Mouse (Mus musculus): Measurements from ENCODE around the gene Apobec3. TPM values are rescaled to one million over a fixed set of nuclear protein-coding genes. Genes with fewer than 3 reads are reported as not detected.
"Not testable (repeated sequence)": the region's sequence is repeated elsewhere in the genome, so short reads cannot be mapped to it uniquely, and the experiment has no call there.

The Apobec3 gene
- polyA plus RNA-seq, 1 experiment from 2014 or later = 15.3 TPM

- WGBS = 68% methylated on average over 6 of the region's 6 CpGs
- Histone ChIP-seq H3K27ac (peak overlapping the region; percentile 78), H3K4me2 (peak overlapping the region; percentile 13; the same call in 1 of the 2 replicates), H3K4me1 (peaks cover 26% of the 10 kb centered on the region), H3K9ac (no peak overlapping the region), H3K36me3 (no peaks in the 10 kb centered on the region), H3K4me3 (no peak overlapping the region), H3K27me3 (no peaks in the 10 kb centered on the region), H3K9me3 (no peaks in the 10 kb centered on the region)
- ATAC-seq (ENCODE audit: insufficient number of reproducible peaks, low FRiP score, low TSS enrichment, low read depth) = no peak
Measured at GRCm38 (mm10) chr15:79878725-79879136, 12.7 kb upstream of the Apobec3 start.

- H3K4me3 ChIP-seq = no peak overlapping the region
- no peaks in the 10 kb centered on the region for H3K27me3 ChIP-seq
- H3K36me3 ChIP-seq = no peaks in the 10 kb centered on the region
- peak overlapping the region; percentile 78 for H3K27ac ChIP-seq
- H3K9ac ChIP-seq = no peak overlapping the region
- peak; percentile 55; the same call in 1 of the 2 replicates for ATAC-seq (ENCODE audit: insufficient number of reproducible peaks, low FRiP score, low TSS enrichment, low read depth)
- no peaks in the 10 kb centered on the region for H3K9me3 ChIP-seq
- H3K4me2 ChIP-seq = peak overlapping the region; percentile 13; the same call in 1 of the 2 replicates
- 28% methylated on average over 13 of the region's 13 CpGs for WGBS
- peaks cover 26% of the 10 kb centered on the region for H3K4me1 ChIP-seq
Measured at GRCm38 (mm10) chr15:79879319-79879718, 12.1 kb upstream of the Apobec3 start.

- Histone ChIP-seq H3K9me3 (no peaks in the 10 kb centered on the region), H3K27me3 (no peaks in the 10 kb centered on the region), H3K4me3 (no peak overlapping the region), H3K27ac (no peak overlapping the region), H3K36me3 (no peaks in the 10 kb centered on the region), H3K9ac (no peak overlapping the region), H3K4me2 (no peak overlapping the region), H3K4me1 (peaks cover 26% of the 10 kb centered on the region)
- 66% methylated on average over 3 of the region's 3 CpGs for WGBS
- ATAC-seq (ENCODE audit: insufficient number of reproducible peaks, low FRiP score, low TSS enrichment, low read depth) = no peak
Measured at GRCm38 (mm10) chr15:79880477-79880876, 11.0 kb upstream of the Apobec3 start.

- H3K4me3 ChIP-seq = peak overlapping the region; percentile 50
- no peaks in the 10 kb centered on the region for H3K9me3 ChIP-seq
- peak overlapping the region; percentile 84 for H3K27ac ChIP-seq
- peak overlapping the region; percentile 57 for H3K4me2 ChIP-seq
- no peaks in the 10 kb centered on the region for H3K36me3 ChIP-seq
- peaks cover 26% of the 10 kb centered on the region for H3K4me1 ChIP-seq
- no peak overlapping the region for H3K9ac ChIP-seq
- 24% methylated on average over 19 of the region's 19 CpGs for WGBS
- no peaks in the 10 kb centered on the region for H3K27me3 ChIP-seq
- no peak for ATAC-seq (ENCODE audit: insufficient number of reproducible peaks, low FRiP score, low TSS enrichment, low read depth)
Measured at GRCm38 (mm10) chr15:79882623-79883267, 8.7 kb upstream of the Apobec3 start.

DNA sequence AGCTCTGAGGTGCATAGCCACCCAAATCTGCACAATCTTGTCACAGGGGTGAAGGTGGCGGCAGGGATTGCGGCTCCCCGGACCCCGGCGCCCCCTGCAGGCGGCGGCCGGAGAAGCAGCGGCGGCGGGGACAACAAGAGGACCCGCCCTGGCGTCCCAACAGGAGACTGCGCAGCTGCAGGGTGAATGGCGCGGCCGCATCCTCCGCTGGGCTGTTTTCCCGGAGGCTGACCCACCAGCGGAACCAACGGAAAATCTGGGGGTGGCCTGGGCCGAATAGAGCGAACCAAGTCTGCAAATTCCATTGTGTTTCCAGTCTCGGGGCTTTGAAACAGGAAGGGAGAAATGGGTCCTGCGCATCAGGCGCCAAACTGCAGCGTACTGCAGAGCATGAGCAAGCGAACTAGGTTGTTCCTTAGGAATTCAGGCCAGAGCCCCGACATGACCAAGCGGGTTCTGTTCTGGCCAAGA, 8.1 kb upstream of the Apobec3 start:
- peak overlapping the region; percentile 57 for H3K4me2 ChIP-seq
- under 1% methylated on average over 30 of the region's 30 CpGs for WGBS
- H3K27ac ChIP-seq = peak overlapping the region; percentile 84
- H3K4me1 ChIP-seq = peaks cover 26% of the 10 kb centered on the region
- no peaks in the 10 kb centered on the region for H3K9me3 ChIP-seq
- peak; percentile 86 for ATAC-seq (ENCODE audit: insufficient number of reproducible peaks, low FRiP score, low TSS enrichment, low read depth)
- H3K36me3 ChIP-seq = no peaks in the 10 kb centered on the region
- H3K27me3 ChIP-seq = no peaks in the 10 kb centered on the region
- peak overlapping the region; percentile 50 for H3K4me3 ChIP-seq
- H3K9ac ChIP-seq = peak overlapping the region; percentile 27; the same call in 1 of the 2 replicates

- H3K4me3 ChIP-seq = no peak overlapping the region
- 71% methylated on average over 5 of the region's 5 CpGs for WGBS
- no peak overlapping the region for H3K4me2 ChIP-seq
- no peaks in the 10 kb centered on the region for H3K36me3 ChIP-seq
- H3K27me3 ChIP-seq = no peaks in the 10 kb centered on the region; the same call in 1 of the 2 replicates
- peaks cover 15% of the 10 kb centered on the region for H3K4me1 ChIP-seq
- H3K9ac ChIP-seq = no peak overlapping the region
- H3K9me3 ChIP-seq = no peaks in the 10 kb centered on the region
- H3K27ac ChIP-seq = no peak overlapping the region
- ATAC-seq (ENCODE audit: insufficient number of reproducible peaks, low FRiP score, low TSS enrichment, low read depth) = no peak
Measured at GRCm38 (mm10) chr15:79884820-79885219, 6.6 kb upstream of the Apobec3 start.

DNA sequence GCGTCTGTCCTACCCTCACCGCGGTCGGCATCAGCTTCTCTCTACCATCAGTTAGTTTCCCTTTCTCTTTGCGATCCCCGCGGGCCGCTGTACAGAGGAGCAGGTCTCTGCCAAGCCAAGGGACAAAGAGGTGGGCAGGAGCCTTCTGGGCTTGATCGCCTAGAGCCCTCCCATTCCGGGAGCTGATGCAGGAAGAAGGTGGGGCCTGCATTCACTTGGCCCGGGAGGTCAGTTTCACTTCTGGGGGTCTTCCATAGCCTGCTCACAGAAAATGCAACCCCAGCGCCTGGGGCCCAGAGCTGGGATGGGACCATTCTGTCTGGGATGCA, 718 bp downstream of the Apobec3 start:
- Histone ChIP-seq H3K27ac (peak overlapping the region; percentile 51), H3K4me2 (peak overlapping the region; percentile 45), H3K4me1 (peaks cover 19% of the 10 kb centered on the region), H3K4me3 (peak overlapping the region; percentile 43), H3K36me3 (no peaks in the 10 kb centered on the region), H3K27me3 (peaks cover 4% of the 10 kb centered on the region; the same call in 1 of the 2 replicates), H3K9me3 (no peaks in the 10 kb centered on the region), H3K9ac (peak overlapping the region; percentile 14; the same call in 1 of the 2 replicates)
- under 1% methylated on average over 12 of the region's 12 CpGs for WGBS
- ATAC-seq (ENCODE audit: insufficient number of reproducible peaks, low FRiP score, low TSS enrichment, low read depth) = peak; percentile 67; the same call in 1 of the 2 replicates

DNA sequence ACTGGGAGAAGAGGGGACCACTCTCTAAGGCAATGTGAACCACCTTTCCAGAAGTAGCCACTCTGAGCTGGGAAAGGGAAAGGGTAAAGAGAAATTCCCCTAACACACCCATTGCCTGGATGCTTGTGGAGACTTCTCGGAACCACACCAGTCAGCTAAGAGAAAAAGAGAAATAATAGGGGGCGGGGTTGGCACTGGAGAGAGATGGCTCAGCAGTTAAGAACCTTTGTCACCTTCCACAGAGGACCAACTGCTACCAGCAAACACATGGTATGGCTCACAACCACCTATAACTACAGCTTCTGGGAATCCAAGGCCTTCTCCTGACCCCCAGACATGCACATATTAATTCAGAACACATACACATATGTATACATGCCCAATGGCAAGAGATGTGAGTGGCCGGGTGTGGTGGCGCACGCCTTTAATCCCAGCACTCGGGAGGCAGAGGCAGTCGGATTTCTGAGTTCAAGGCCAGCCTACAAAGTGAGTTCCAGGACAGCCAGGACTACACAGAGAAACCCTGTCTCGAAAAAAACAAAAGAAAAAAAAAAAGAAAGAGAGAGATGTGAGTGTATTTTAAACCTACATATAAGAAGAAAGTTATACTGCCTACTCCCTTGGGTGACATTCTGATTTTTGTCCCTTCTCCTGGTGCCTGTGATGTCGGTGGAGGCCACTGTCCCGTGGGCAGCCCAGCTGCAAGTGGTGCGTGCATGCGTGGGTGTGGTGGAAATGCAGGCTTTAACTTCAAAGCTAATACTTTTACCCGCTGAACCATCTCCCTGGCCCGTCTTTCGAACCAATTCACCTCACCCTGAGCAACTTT, 1.8 kb downstream of the Apobec3 start:
- Histone ChIP-seq H3K27ac (no peak overlapping the region), H3K4me1 (peaks cover 19% of the 10 kb centered on the region), H3K36me3 (peaks cover under 1% of the 10 kb centered on the region; the same call in 1 of the 2 replicates), H3K4me2 (peak overlapping the region; percentile 45), H3K4me3 (peak overlapping the region; percentile 43), H3K27me3 (peaks cover 4% of the 10 kb centered on the region; the same call in 1 of the 2 replicates), H3K9me3 (no peaks in the 10 kb centered on the region), H3K9ac (no peak overlapping the region)
- no peak for ATAC-seq (ENCODE audit: insufficient number of reproducible peaks, low FRiP score, low TSS enrichment, low read depth)
- 69% methylated on average over 15 of the region's 15 CpGs for WGBS

GRCm38 (mm10) chr15:79893824-79894123, 2.3 kb downstream of the Apobec3 start:
- no peak overlapping the region for H3K27ac ChIP-seq
- H3K4me1 ChIP-seq = peaks cover 19% of the 10 kb centered on the region
- no peak overlapping the region for H3K4me3 ChIP-seq
- WGBS = 50% methylated on average over 3 of the region's 3 CpGs
- H3K9me3 ChIP-seq = no peaks in the 10 kb centered on the region
- peaks cover 4% of the 10 kb centered on the region; the same call in 1 of the 2 replicates for H3K27me3 ChIP-seq
- peaks cover 4% of the 10 kb centered on the region; the same call in 1 of the 2 replicates for H3K36me3 ChIP-seq
- no peak overlapping the region for H3K9ac ChIP-seq
- ATAC-seq (ENCODE audit: insufficient number of reproducible peaks, low FRiP score, low TSS enrichment, low read depth) = no peak
- no peak overlapping the region for H3K4me2 ChIP-seq

GRCm38 (mm10) chr15:79894343-79894742, 2.9 kb downstream of the Apobec3 start:
- Histone ChIP-seq H3K4me2 (no peak overlapping the region), H3K36me3 (peaks cover 4% of the 10 kb centered on the region; the same call in 1 of the 2 replicates), H3K9me3 (no peaks in the 10 kb centered on the region), H3K27me3 (peaks cover 4% of the 10 kb centered on the region; the same call in 1 of the 2 replicates), H3K4me1 (peaks cover 19% of the 10 kb centered on the region), H3K9ac (no peak overlapping the region), H3K27ac (no peak overlapping the region), H3K4me3 (no peak overlapping the region)
- WGBS = 78% methylated on average over 4 of the region's 4 CpGs
- ATAC-seq (ENCODE audit: insufficient number of reproducible peaks, low FRiP score, low TSS enrichment, low read depth) = no peak

- peaks cover 22% of the 10 kb centered on the region for H3K4me1 ChIP-seq
- WGBS = 67% methylated on average over 11 of the region's 23 CpGs
- not testable (repeated sequence) for ATAC-seq (ENCODE audit: insufficient number of reproducible peaks, low FRiP score, low TSS enrichment, low read depth); H3K9me3 ChIP-seq; H3K27me3 ChIP-seq; H3K4me3 ChIP-seq; H3K4me2 ChIP-seq; H3K36me3 ChIP-seq; H3K9ac ChIP-seq
- peak overlapping the region; percentile 27; the same call in 1 of the 2 replicates for H3K27ac ChIP-seq
Measured at GRCm38 (mm10) chr15:79895221-79896079, 4.0 kb downstream of the Apobec3 start.
